In the genomic region with DNA sequence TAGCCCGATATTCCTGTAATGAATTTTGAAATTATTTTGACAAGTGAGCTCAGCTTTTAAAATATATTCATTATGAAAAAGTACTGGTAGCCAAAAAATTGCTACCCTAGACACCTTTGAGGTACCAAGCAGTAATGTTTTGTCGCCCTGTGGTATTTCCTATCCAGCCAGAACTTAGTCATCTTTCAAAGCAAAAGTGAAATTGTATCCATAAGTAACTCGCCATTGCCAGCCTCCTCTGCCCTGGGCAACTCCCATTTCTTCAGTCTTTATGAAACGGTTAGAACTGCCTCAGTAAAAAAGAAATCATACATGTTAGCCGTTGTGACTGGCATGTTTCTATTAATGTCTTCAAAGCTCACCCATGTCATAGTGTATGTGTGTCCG, we compare ENCODE assay signal across 8 mouse cellular contexts. TPM values are rescaled to one million over a fixed set of nuclear protein-coding genes. Genes with fewer than 3 reads are reported as not detected.
A peak's percentile ranks its signal among the peaks of the same experiment; 100 is the strongest.
DNase-seq lines count a peak whose midpoint lies in the region; ATAC-seq and TF ChIP-seq lines count a peak whose summit lies in the region.

No protein-coding gene starts in this region.

- H3K4me2 ChIP-seq in limb, embryonic 11.5 days (ENCODE audit: low read depth, severe bottlenecking): peak overlapping the region; percentile 76; the same call in 1 of the 2 replicates
- H3K4me2 ChIP-seq in neural tube, embryonic 15.5 days: peak overlapping the region; percentile 67

- no peaks in the 10 kb centered on the region for H3K36me3 ChIP-seq in limb, embryonic 11.5 days (ENCODE audit: control insufficient read depth, insufficient read depth, low read length)
- peaks cover 7% of the 10 kb centered on the region; the same call in 1 of the 2 replicates for H3K36me3 ChIP-seq in neural tube, embryonic 15.5 days

- no peak for TF ChIP-seq POLR2A in embryonic fibroblast, embryonic 13.5 days (IDR thresholded peaks at IDR 0.05; ENCODE audit: low read depth, low read length)

- H3K4me1 ChIP-seq in embryonic fibroblast, embryonic 13.5 days (ENCODE audit: control insufficient read depth, insufficient read depth, low read length): peaks cover 4% of the 10 kb centered on the region; the same call in 1 of the 2 replicates
- 0 out of 2 replicates have a peak, but pooled peaks cover 2% of the 10 kb centered on the region for H3K4me1 ChIP-seq in limb, embryonic 11.5 days (ENCODE audit: control insufficient read depth, insufficient read depth, low read length)
- H3K4me1 ChIP-seq in neural tube, embryonic 15.5 days: peaks cover 11% of the 10 kb centered on the region

- H3K9me3 ChIP-seq in limb, embryonic 11.5 days (ENCODE audit: control insufficient read depth, low read length): no peaks in the 10 kb centered on the region
- no peaks in the 10 kb centered on the region for H3K9me3 ChIP-seq in neural tube, embryonic 15.5 days (replicated peaks)

- no peaks in the 10 kb centered on the region for H3K27me3 ChIP-seq in limb, embryonic 11.5 days (ENCODE audit: control insufficient read depth, insufficient read depth, low read length)
- peaks cover 3% of the 10 kb centered on the region; the same call in 1 of the 2 replicates for H3K27me3 ChIP-seq in neural tube, embryonic 15.5 days (replicated peaks)

- H3K4me3 ChIP-seq in embryonic fibroblast, embryonic 13.5 days (ENCODE audit: insufficient read depth, low read length): peak overlapping the region; percentile 84
- H3K4me3 ChIP-seq in limb, embryonic 11.5 days (ENCODE audit: low read depth, low read length): peak overlapping the region; percentile 92; the same call in 1 of the 2 replicates
- peak overlapping the region; percentile 99 for H3K4me3 ChIP-seq in neural tube, embryonic 15.5 days (replicated peaks)

- ATAC-seq in limb, embryonic 11.5 days (ENCODE audit: insufficient number of reproducible peaks, low FRiP score, low TSS enrichment, low read depth): no peak
- ATAC-seq in neural tube, embryonic 15.5 days (ENCODE audit: low FRiP score): no peak

- no peak for TF ChIP-seq CTCF in embryonic fibroblast, embryonic 13.5 days (IDR thresholded peaks at IDR 0.05; ENCODE audit: borderline replicate concordance, insufficient read depth, low read length)

- WGBS in limb, embryonic 11.5 days: 74% methylated on average over 6 of the region's 6 CpGs
- 73% methylated on average over 6 of the region's 6 CpGs for WGBS in neural tube, embryonic 15.5 days

- DNase-seq in 3134 (ENCODE audit: extremely low read depth, insufficient read length, low spot score): peak; percentile 21
- DNase-seq in A20 (ENCODE audit: low read depth, low spot score): peak; percentile 42
- no peak for DNase-seq in limb, embryonic 11.5 days (ENCODE audit: low spot score)
- no peak for DNase-seq in layer of hippocampus, adult 11-12 months (ENCODE audit: low spot score)
- no peak for DNase-seq in ovary, postnatal 10 days (ENCODE audit: low spot score)
- no peak for DNase-seq in right cerebral cortex, adult 2 months (ENCODE audit: low spot score in 2 of 2)

- H3K9ac ChIP-seq in limb, embryonic 11.5 days (ENCODE audit: low read length): no peak overlapping the region
- H3K9ac ChIP-seq in neural tube, embryonic 15.5 days (replicated peaks): no peak overlapping the region

- H3K27ac ChIP-seq in embryonic fibroblast, embryonic 13.5 days (ENCODE audit: insufficient read depth, low read length): no peak overlapping the region
- no peak overlapping the region for H3K27ac ChIP-seq in limb, embryonic 11.5 days (replicated peaks; ENCODE audit: low read depth, low read length)
- H3K27ac ChIP-seq in neural tube, embryonic 15.5 days (replicated peaks): no peak overlapping the region

RNA-seq across cellular contexts. Expression of gene Irak3, which starts 7.6 kb away (rescaled TPM):
- 6.8 and 7.7 TPM in 2 replicates for polyA plus RNA-seq in embryonic fibroblast, embryonic 13.5 days (2011; ENCODE audit: insufficient read length, low read depth, missing spikeins)
- 0.63 and 0.91 TPM in 2 replicates for polyA plus RNA-seq in limb, embryonic 11.5 days (2014; fragmentation: Nextera tagmentation; extraction: Ambion mirVana)
- polyA plus RNA-seq in neural tube, embryonic 15.5 days (2015; fragmentation: Nextera tagmentation; extraction: Ambion mirVana): 0.29 and 1.2 TPM in 2 replicates

RNA-seq across cellular contexts. Expression of gene Tmbim4, which starts 8.1 kb away (rescaled TPM):
- 89.3 and 97.1 TPM in 2 replicates for polyA plus RNA-seq in embryonic fibroblast, embryonic 13.5 days (2011; ENCODE audit: insufficient read length, low read depth, missing spikeins)
- polyA plus RNA-seq in limb, embryonic 11.5 days (2014; fragmentation: Nextera tagmentation; extraction: Ambion mirVana): 66.2 and 73.9 TPM in 2 replicates
- polyA plus RNA-seq in neural tube, embryonic 15.5 days (2015; fragmentation: Nextera tagmentation; extraction: Ambion mirVana): 107 and 114 TPM in 2 replicates

RNA-seq across cellular contexts. Expression of gene Llph, which starts 17.3 kb away (rescaled TPM):
- 31.6 and 49.1 TPM in 2 replicates for polyA plus RNA-seq in embryonic fibroblast, embryonic 13.5 days (2011; ENCODE audit: insufficient read length, low read depth, missing spikeins)
- polyA plus RNA-seq in limb, embryonic 11.5 days (2014; fragmentation: Nextera tagmentation; extraction: Ambion mirVana): 64.1 and 68.8 TPM in 2 replicates
- 36.6 and 48.2 TPM in 2 replicates for polyA plus RNA-seq in neural tube, embryonic 15.5 days (2015; fragmentation: Nextera tagmentation; extraction: Ambion mirVana)

Comparison
In these comparisons a context has a peak if more than half of its experiments do, and no peak if none do; other contexts are left out.
1. DNase-seq: peak in 3134 (single experiment) and A20 (single experiment); none in limb, embryonic 11.5 days (single experiment), layer of hippocampus, adult 11-12 months (single experiment), ovary, postnatal 10 days (single experiment) and right cerebral cortex, adult 2 months (0 of 2).
2. Peak in every context shown above with its lines, with median percentiles within 50 percentile points of each other: H3K4me3 ChIP-seq.